Mouse (Mus musculus) skeletal muscle tissue, adult 2 months (tissue): ENCODE results near the gene Slfn3.
"Not testable (repeated sequence)": the region's sequence is repeated elsewhere in the genome, so short reads cannot be mapped to it uniquely, and the experiment has no call there.

ENCODE experiments used
- DNase-seq: peaks from one replicate; pipeline ENCODE4 v3.0.0-alpha.2; 2012; ENCODE audit warnings: low read depth, low spot score

The Slfn3 gene

DNA sequence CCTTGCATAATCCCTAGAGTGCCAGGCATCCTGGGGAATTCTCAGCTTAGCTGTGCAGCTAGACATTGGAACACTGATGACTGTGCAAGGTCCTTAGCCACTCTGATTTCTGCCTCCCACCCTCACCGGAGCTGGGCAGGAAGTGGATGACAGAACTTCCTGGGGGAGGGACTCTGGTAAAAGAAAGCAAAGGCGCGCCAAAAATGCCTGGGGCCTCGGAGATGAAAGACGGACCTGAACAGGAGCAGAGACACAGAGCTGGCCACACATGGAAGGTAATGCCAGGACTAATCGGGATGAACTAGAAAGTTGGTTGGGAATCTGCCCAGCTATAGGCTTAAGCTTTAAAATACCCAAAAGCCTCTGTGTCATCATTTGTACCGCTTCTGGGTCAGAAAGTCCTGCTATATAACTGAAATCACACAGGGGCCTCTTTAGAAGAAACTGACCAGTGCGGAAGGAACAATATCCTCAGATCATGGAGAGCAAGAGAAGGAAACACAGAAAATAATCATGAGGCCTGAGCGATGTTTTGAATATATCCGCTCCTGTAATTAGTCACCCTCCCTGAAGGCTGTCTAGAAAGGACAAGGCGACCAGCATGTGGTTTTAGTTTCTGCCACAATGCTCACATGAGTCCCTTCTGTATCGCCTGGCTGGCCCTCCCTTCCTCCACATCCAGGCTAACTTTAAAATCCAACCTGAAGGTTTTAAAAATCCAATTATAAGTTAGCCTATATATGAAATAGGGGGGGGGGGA lies at the start of gene Slfn3:
Gene Slfn3 (plus strand): TSS at position 197 of the 760 bp plus-strand sequence.
- DNase-seq: peak; percentile 7

- DNase-seq: not testable (repeated sequence)
Observed at GRCm38 (mm10) chr11:83148939-83149338, 42.2 kb upstream of the Slfn3 start.

- no peak for DNase-seq
Observed at GRCm38 (mm10) chr11:83174948-83175539, 16.1 kb upstream of the Slfn3 start, which contains the start of gene Slfn4. TSS of gene Slfn4 (plus strand) at chr11:83175186.

DNA sequence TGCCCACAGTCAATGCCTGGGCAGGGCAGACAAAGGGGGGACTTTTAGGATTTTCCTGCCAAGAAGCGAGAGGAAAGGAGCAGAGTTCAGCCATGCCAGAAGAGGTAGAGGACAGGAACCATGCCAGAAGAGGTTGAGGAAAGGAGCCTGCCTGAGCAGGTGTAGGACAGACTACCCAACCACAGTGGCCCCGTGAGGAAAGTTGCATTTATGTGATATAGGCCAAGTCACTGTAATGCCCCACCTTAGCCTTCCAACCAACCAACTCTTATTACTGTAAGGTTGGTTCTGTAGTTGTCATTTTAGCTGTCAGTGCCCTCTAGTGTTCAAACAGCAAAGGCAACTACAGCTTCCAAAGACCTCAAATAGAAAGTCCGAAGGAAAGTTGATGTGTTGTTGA lies 871 bp downstream of the Slfn3 start:
- DNase-seq: peak; percentile 9

GRCm38 (mm10) chr11:83205002-83205401 lies 13.9 kb downstream of the Slfn3 start:
- no peak for DNase-seq

DNA sequence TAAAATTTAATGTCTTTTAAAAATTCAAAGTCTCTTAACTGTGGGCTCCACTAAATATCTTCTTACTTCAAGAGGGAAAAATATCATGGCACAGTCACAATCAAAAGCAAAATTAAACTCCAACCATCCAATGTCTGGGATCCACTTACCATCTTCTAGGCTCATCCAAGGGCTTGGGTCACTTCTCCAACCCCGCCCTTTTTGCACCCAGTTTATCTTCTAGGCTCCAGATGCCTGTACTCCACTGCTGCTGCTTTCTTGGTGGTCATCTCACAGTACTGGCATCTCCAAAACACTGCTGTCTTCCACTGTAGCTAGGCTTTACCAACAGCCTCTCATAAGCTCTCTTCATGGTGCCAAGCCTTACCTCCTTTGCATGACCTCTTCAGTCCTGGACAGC lies 25.0 kb downstream of the Slfn3 start:
- DNase-seq: no peak

DNA sequence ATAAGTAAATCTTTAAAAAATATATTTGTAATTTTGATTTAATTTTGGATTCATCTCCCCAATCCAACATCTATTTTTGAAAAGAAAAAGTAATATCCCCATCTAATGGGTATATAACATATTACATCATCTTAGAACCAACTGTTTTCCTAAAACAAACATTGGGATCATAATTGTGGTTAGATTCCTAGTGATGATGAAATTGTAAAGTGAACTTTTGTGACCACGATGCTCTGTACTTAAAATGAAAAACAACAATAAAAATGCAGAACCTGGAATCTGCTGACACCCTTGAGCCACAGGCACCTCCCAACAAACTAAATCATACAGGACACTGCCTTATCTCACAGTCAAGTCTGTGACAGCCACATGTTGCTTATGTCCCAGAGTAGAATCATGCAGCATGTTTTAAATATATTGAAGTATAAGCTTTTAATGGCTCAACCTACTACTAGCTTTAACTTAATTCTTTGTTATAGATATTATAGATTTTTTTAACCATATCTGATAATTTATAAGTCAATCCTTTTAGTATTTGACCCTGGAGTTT lies 30.3 kb downstream of the Slfn3 start:
- DNase-seq: no peak

DNA sequence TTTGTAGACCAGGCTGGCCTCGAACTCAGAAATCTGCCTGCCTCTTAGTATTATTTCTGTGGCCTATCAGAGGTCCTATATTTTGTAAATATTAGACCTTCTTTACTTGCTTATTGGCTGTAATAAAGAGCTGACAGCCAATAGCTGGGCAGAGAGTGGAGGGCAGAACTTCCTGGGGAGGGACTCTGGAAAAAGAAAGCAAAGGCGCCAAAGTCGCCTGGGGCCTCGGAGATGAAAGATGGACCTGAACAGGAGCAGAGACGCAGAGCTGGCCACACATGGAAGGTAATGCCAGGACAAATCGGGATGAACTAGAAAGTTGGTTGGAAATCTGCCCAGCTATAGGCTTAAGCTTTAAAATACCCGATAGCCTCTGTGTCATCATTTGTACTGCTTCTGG lies 32.2 kb downstream of the Slfn3 start:
- DNase-seq: peak; percentile 13

DNA sequence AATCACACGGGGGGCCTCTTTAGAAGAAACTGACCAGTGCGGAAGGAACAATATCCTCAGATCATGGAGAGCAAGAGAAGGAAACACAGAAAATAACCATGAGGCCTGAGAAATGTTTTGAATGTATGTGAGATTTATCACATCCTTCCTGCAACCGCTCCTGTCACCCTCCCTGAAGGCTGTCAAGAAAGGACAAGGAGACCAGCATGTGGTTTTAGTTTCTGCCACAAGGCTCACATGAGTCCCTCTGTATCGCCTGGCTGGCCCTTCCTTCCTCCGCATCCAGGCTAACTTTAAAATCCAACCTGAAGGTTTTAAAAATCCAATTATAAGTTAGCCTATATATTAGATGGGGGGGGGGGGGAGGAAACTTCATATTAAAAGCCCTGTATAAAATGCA lies 32.7 kb downstream of the Slfn3 start:
- not testable (repeated sequence) for DNase-seq

DNA sequence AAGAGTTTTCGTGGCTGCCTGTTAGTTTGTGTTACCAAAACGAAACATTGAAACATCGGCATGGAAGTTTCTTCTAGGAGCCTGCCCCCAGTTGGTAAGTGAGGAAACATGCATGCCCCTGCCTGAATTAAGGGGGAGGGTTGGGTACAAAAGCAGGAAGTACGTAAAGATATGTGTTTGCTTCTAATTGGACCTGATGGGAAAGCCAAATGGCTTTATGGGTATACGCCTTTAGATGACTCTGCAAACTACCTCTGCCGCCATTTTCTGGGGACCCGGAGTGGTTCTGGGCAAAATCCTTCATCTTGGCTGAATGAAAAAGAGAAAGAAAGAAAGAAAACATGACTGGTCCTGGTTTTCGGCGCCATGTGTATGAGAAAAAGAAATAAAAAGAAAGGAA lies 33.1 kb downstream of the Slfn3 start:
- DNase-seq: peak; percentile 43

DNA sequence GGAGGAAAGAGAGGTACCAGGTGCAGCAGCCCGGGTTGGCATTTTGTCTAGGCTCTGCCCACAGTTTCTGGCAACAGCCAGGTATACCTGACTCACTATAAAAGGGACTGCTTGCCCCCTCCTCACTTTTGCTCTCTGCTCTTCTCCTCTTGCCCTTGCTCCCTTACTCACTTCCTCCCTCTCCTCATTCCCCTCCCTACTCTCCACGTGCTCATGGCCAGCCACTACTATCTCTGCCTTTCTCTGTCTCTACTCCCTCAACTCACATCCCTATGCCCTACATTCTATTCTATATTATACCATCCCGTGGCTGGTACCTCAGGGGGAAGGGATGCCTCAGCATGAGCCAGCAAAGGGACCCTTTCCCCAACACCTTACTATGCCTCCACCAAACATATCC lies 33.6 kb downstream of the Slfn3 start:
- no peak for DNase-seq

DNA sequence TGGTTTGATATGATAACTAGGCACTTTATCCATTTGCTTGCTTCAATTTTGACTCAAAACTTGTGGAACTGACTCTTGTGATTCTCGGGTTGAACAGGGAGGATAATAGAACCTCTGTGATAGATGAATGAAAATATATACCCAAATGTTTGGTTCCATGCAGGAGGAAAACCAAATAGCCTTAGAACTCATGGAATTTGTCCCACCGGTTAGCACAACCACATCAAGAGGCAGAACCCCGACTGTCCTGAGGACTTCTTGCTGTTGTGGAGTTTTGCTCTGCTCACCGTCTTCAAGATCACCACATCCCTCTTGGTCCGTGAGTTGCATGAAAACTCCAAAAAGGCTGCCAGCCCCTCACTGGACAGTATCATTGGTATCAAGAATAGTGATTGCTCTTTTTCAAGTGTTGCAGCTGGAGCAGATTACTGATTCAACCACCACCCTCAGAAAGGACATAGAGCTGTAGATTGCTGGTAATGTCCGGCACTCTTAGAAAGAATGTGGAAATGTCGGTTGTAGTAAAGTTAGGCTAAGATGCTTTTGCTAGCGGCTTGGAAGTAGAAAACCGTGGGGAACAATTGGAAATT lies 34.3 kb downstream of the Slfn3 start:
- DNase-seq: no peak

DNA sequence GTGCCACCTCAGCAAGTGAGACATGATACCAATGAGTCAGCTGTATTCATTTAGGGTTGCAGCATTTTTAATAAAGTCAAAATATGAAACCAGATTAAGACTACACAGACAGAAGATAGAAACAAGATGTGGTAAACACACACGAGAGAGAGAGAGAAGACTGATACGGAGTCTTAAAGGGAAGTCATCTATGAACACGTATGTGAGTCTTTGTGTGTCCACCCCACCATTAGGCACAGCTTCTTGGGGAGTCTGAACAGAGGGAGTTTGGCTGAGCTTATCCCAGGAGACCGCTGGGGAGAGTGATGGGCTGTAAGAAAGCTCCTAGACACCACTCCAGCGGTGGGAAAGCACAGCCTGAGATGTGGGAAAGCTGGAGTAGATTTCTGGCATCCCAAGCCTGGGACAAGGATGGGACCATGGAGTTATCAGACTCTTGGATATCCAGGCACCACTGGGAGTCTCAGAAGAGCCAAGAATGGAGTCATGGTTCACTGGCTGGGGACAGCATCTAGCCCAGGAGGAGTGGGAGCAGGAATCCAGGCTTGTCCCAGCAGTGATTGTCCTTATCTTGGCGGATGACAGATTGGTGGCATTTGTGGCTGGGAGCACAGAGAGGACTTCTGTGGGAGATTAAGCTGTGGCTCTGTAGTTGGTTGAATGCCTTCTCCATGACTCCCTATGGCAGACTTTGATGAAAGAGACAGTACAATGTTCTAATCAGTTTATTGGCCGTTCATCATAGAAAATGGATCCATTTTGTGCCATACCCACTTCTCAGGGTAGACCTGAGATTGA lies 37.0 kb downstream of the Slfn3 start:
- no peak for DNase-seq

GRCm38 (mm10) chr11:83230966-83231365 lies 39.8 kb downstream of the Slfn3 start:
- DNase-seq: no peak

DNA sequence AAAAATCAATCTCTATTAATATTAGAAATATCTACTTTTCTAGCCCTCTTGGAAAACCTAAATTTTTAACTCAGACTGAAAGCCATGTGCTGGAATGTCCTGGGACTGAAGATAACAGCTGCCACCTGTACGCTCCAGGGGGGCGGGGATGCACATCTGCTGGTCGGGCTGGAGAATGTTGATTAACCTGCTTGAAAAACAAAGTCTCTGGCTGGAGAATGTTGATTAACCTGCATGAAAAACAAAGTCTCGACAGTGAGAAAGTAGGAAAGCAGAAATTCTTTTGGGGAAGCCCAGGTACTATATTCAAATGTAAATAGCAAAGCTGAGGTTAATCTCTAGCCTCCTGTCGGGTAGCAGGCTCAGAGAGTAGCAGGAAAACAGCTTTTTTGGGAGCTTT lies 42.5 kb downstream of the Slfn3 start:
- DNase-seq: not testable (repeated sequence)

DNA sequence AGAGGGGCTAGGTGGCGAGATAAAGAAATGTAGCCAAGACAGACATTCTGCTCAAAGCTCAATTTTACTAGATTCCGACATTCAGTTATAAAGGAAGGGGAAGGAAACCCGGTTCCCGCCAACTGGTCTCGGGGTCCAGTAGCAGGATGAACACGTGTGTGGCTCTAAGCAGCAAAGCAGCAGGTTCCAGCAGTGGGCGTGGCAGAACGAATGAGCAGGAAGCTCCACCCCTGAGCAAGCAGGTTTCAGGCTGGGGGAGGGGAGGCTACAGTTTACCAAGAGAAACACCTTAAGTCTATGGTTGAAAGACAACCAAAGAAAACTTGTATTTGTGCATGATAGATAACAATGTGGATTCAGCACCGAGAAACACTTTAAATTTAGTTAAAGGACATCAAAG lies 46.3 kb downstream of the Slfn3 start:
- not testable (repeated sequence) for DNase-seq

GRCm38 (mm10) chr11:83238389-83238788 lies 47.3 kb downstream of the Slfn3 start:
- DNase-seq: no peak

- DNase-seq: no peak
Observed at GRCm38 (mm10) chr11:83239811-83240210, 48.7 kb downstream of the Slfn3 start.

DNA sequence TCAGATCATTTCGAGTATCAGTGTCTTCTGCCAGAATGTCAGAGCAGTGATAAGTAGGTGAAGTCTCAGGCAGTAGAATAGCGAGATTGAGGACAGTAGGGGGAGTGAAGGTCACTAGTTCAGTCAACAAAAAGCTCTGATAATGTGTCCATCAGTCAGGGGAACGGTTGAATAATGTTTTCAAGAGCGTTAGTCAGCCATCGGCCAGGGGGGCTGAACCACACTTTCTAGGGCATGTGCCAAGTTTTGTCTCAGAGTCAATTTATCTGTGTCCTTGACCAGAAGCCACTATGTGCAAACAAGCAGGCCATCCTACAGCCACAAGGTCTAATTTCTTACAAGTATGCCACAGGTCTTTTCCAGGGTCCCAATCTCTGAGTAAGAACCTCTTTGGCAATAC lies 66.1 kb downstream of the Slfn3 start:
- DNase-seq: not testable (repeated sequence)

- no peak for DNase-seq
Observed at GRCm38 (mm10) chr11:83262673-83263072, 71.5 kb downstream of the Slfn3 start.

DNA sequence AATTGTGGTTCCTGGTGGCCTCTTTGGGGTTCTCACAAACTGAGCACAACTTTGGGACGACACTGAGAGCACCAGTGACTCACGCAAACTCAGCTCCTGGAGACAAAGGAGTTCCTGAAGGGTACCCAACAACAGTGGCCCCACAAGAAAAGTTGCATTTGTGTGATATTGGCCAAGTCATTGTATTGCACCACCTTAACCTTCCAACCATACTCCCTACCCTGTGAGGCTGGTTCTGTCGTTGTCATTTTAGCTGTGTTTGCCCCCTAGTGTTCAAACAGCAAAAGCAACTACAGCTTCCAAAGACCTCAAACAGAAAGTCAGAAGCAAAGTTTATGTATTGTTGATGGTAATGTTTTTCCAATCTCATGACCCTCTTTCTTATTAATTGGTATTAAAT lies 72.0 kb downstream of the Slfn3 start:
- no peak for DNase-seq
